Mouse (Mus musculus): ENCODE measurements at regions not wholly inside any gene's neighbourhood (a gene's known extent, or its start where the extent isn't known, plus 50 kb on each side); places are given as distances from the start of the nearest gene placed in this dataset.

GRCm38 (mm10) chr8:28160651-28161050 is 713.2 kb downstream of the Poteg start:
- TF ChIP-seq ELF1 (IDR thresholded peaks at IDR 0.05; ENCODE audit: low read depth, low read length) (no peak), RAD21 (IDR thresholded peaks at IDR 0.05; ENCODE audit: low read depth, low read length) (no peak), POLR2A (IDR thresholded peaks at IDR 0.05; ENCODE audit: low read depth, low read length) (no peak), MXI1 (IDR thresholded peaks at IDR 0.05; ENCODE audit: low read depth, low read length) (no peak)
